Mouse (Mus musculus): ENCODE results near the gene Tenm4. TPM values are rescaled to one million over a fixed set of nuclear protein-coding genes. Genes with fewer than 3 reads are reported as not detected.

Gene Tenm4
- polyA plus RNA-seq, 1 experiment from 2014 or later, result 36.3 TPM

DNA sequence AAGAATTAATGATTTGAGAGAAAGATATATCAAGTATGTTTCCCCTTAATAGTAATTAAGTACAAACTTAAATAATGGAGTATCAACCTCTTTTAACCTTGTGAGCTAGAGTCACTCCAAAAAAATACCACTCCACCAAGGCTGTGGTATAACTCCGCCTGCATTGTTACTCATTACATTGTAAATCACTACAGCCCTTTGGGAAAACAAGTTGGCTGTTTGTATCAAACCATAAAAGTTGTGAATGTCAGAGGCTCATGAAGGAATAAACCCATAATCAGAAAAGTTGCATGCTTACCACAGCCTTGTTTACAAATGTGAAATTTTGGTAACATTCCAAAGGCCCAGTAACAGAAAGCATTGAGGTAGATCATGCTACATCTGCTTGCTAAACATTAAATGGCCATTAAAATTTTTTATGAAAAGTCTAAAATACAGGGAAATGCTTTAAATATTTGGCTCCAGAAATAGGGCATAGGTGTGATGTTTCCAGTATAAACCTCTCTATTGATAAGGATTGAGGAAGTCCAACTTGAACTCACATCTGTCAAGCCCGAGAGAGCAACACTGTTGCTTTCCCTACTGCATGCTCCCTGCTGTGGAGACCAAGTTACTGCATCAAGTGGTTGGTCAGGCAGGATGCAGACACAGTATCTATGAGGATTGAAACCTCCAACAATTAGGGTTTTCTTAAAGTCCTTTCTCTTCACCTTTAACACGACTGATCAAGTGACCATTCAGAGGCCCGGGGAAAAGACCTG is 582.5 kb downstream of the Tenm4 start:
- Histone ChIP-seq H3K27me3 (no peaks in the 10 kb centered on the region), H3K9me3 (no peaks in the 10 kb centered on the region), H3K36me3 (no peaks in the 10 kb centered on the region), H3K27ac (no peak overlapping the region), H3K9ac (no peak overlapping the region), H3K4me2 (no peak overlapping the region), H3K4me1 (peaks cover 45% of the 10 kb centered on the region), H3K4me3 (no peak overlapping the region)
- WGBS, result 47% methylated on average over 4 of the region's 4 CpGs
- no peak for ATAC-seq (ENCODE audit: insufficient number of reproducible peaks, low FRiP score, low TSS enrichment, low read depth)

- Histone ChIP-seq H3K27ac (no peak overlapping the region), H3K4me2 (no peak overlapping the region), H3K9ac (no peak overlapping the region), H3K4me3 (no peak overlapping the region), H3K9me3 (no peaks in the 10 kb centered on the region), H3K36me3 (no peaks in the 10 kb centered on the region), H3K4me1 (peaks cover 39% of the 10 kb centered on the region), H3K27me3 (no peaks in the 10 kb centered on the region)
- no peak for ATAC-seq (ENCODE audit: insufficient number of reproducible peaks, low FRiP score, low TSS enrichment, low read depth)
- 40% methylated on average over 12 of the region's 12 CpGs for WGBS
Measured at GRCm38 (mm10) chr7:96754175-96754574, 583.1 kb downstream of the Tenm4 start.

DNA sequence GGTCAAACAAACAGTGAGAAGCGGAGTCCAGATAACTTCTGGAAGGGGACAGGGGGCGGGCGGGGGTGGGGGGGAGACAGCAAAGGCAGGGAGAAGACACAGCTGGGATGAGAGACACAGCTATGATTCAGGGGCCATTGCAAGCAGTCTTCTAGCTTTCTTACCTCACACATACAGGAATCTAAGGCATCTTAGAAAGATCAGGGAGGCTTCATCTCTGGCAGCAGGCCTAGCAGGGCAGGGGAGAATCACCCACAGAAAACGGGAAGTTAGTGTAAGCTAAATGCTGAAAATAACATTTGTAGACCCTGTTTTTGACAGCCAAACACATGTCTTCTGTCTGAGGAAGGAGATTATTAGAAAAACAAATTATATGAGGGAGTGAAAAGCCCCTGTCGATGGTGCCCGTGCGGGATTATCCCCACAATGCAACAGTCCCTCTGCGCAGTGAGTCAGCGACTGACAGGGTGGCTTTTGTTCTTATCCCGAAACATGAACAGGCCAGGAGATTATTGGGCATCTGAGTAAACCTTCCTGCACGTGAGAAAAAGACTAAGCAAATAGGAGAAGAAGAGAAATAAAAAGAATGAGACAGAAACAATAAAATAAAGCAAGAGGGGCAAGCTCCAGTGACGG is 584.5 kb downstream of the Tenm4 start:
- Histone ChIP-seq H3K4me1 (peaks cover 35% of the 10 kb centered on the region), H3K27ac (no peak overlapping the region), H3K4me2 (no peak overlapping the region), H3K9me3 (no peaks in the 10 kb centered on the region), H3K27me3 (no peaks in the 10 kb centered on the region), H3K4me3 (no peak overlapping the region), H3K9ac (no peak overlapping the region), H3K36me3 (no peaks in the 10 kb centered on the region)
- WGBS, result 63% methylated on average over 12 of the region's 12 CpGs
- ATAC-seq (ENCODE audit: insufficient number of reproducible peaks, low FRiP score, low TSS enrichment, low read depth), result no peak

DNA sequence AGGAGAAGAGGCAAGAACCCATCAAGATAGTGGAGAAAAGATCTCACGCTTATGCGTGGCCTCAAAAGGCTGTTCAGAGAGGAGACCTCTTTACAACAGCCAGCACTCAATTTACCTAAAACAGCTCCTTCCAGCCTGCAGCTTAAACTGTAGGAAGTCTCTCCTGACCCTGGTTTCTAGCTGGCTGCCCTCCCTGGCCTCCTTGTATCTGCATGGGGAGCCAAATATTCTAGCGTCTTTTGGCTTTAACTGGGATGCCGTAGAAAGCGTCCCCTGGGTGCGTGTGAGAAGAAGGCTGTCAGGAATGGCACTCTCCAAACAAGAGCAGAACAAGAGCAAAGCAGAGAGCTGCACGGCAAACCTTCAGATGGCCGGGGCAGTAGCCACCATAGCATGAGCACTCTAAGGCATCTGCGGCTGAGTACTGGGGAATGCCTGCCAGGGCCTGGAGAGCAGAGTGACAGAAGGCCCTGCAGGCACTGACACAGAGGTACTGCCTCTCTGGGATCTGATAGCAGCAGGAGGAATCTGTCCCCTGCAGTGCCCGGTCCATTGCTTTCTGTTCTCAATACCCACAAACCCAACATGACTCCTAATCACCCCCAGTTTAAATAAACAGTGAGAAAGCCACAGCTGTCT is 585.2 kb downstream of the Tenm4 start:
- Histone ChIP-seq H3K27me3 (no peaks in the 10 kb centered on the region), H3K4me2 (no peak overlapping the region), H3K36me3 (no peaks in the 10 kb centered on the region), H3K27ac (no peak overlapping the region), H3K9me3 (no peaks in the 10 kb centered on the region), H3K9ac (no peak overlapping the region), H3K4me1 (peaks cover 36% of the 10 kb centered on the region), H3K4me3 (no peak overlapping the region)
- no peak for ATAC-seq (ENCODE audit: insufficient number of reproducible peaks, low FRiP score, low TSS enrichment, low read depth)
- 56% methylated on average over 10 of the region's 10 CpGs for WGBS

DNA sequence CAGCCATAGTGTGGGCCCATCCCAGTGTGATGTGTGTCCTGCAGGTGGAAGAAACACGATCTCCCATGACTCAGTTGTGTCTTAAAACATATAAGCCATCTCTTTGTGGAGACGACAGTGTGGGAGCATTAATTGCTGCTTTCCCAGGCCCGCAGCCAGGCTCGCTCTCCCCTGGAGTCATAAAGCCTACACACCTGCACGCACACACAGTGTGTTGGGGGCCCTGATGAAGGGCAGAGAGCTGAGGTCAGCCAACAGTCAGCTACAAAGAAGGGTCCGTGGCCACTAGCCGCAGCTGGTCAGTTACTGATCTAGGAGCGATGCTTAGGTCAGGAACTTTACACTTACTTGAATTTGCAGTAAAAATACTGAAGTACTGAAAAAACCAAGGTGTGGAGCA is 586.0 kb downstream of the Tenm4 start:
- no peaks in the 10 kb centered on the region for H3K9me3 ChIP-seq
- WGBS, result 34% methylated on average over 8 of the region's 8 CpGs
- H3K27ac ChIP-seq, result no peak overlapping the region
- no peak; the same call in 1 of the 2 replicates for ATAC-seq (ENCODE audit: insufficient number of reproducible peaks, low FRiP score, low TSS enrichment, low read depth)
- H3K4me2 ChIP-seq, result no peak overlapping the region
- H3K36me3 ChIP-seq, result no peaks in the 10 kb centered on the region
- H3K4me1 ChIP-seq, result peaks cover 36% of the 10 kb centered on the region
- H3K27me3 ChIP-seq, result no peaks in the 10 kb centered on the region
- H3K4me3 ChIP-seq, result no peak overlapping the region
- H3K9ac ChIP-seq, result no peak overlapping the region

DNA sequence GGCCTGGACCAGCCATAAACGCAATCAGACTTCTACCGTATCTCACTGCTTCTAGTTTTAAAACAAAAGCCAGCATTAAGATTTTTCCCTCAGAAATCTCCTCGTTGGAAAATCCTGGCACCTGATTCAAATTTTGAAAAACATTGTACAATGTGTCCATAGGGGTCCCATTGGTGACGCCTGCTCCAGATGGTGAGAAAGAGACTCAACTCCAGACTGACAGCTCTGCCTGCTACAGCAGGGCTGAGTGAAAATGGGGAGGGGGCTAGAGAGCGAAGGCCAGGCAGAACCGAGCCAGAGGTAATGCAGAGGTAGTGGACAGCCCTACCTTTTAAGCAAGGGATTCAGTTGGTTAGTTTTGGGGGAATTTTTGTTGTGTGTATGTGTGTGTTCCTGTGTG is 589.2 kb downstream of the Tenm4 start:
- H3K9me3 ChIP-seq, result no peaks in the 10 kb centered on the region
- no peaks in the 10 kb centered on the region for H3K27me3 ChIP-seq
- H3K4me2 ChIP-seq, result no peak overlapping the region
- 68% methylated on average over 6 of the region's 6 CpGs for WGBS
- peaks cover 36% of the 10 kb centered on the region for H3K4me1 ChIP-seq
- ATAC-seq (ENCODE audit: insufficient number of reproducible peaks, low FRiP score, low TSS enrichment, low read depth), result no peak
- H3K4me3 ChIP-seq, result no peak overlapping the region
- H3K36me3 ChIP-seq, result no peaks in the 10 kb centered on the region
- no peak overlapping the region for H3K27ac ChIP-seq
- H3K9ac ChIP-seq, result no peak overlapping the region

- Histone ChIP-seq H3K4me3 (no peak overlapping the region), H3K4me1 (peaks cover 34% of the 10 kb centered on the region), H3K27ac (no peak overlapping the region), H3K27me3 (no peaks in the 10 kb centered on the region), H3K4me2 (no peak overlapping the region), H3K9ac (no peak overlapping the region), H3K36me3 (no peaks in the 10 kb centered on the region), H3K9me3 (no peaks in the 10 kb centered on the region)
- ATAC-seq (ENCODE audit: insufficient number of reproducible peaks, low FRiP score, low TSS enrichment, low read depth), result no peak
- 78% methylated on average over 5 of the region's 5 CpGs for WGBS
Measured at GRCm38 (mm10) chr7:96761151-96761550, 590.1 kb downstream of the Tenm4 start.

DNA sequence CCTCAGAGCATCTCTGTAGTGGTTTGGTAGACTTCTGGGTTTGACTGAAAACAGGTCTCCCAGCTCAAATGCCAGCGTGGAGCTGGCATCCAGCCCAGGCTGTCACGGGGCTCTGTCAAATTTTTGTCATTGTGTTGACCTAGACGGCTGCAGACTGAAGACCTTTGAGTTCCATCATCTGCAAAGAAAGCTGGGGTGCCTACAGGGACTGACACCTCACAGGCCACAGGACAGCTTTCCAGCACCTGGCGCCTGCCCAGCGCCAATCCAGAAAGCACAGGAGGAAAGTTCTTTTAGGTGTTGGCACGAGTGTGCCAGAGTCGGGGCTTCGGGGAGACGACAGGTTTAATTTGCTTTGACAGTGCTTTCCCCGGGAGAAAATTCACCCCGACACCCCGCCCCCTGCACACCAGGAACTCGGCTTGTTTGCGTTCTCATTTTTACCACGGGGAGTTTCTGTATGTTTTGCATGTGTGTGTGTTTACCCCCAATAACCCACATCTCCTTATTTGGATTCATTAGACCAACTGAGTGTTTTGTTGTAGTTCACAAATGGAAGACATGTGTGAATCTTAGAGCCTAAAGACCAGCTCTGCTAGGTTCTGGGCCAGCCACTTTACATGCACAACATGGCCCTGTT is 594.4 kb downstream of the Tenm4 start:
- WGBS, result 31% methylated on average over 15 of the region's 15 CpGs
- Histone ChIP-seq H3K27ac (no peak overlapping the region), H3K4me1 (peaks cover 17% of the 10 kb centered on the region), H3K4me3 (no peak overlapping the region), H3K36me3 (0 out of 2 replicates have a peak, but pooled peaks cover 3% of the 10 kb centered on the region), H3K27me3 (no peaks in the 10 kb centered on the region), H3K9ac (no peak overlapping the region), H3K9me3 (no peaks in the 10 kb centered on the region), H3K4me2 (0 out of 2 replicates have a peak overlapping the region, but pooled peaks have one; percentile 7)
- ATAC-seq (ENCODE audit: insufficient number of reproducible peaks, low FRiP score, low TSS enrichment, low read depth), result 0 out of 2 replicates have a peak, but pooled peaks have one; percentile 46

DNA sequence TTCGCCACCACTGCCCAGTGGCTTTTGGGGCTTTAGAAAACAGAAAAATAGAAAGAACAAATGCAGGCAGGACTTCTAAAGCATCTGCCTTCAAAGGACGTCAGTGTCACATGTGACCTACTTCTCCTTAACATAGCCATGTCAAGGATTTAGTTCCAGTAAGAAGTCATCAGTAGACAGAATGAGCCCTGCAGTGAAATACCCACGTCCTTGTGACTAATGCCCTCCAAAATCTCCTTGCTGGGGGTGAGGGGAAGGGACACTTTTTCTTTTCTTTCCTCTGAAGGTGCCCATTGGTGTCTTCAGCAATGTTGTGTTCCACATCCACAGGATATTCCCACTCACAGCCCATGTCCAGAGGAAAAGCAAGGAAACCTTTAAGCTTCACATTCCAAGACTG is 596.0 kb downstream of the Tenm4 start:
- no peak for ATAC-seq (ENCODE audit: insufficient number of reproducible peaks, low FRiP score, low TSS enrichment, low read depth)
- H3K36me3 ChIP-seq, result peaks cover 5% of the 10 kb centered on the region; the same call in 1 of the 2 replicates
- H3K4me2 ChIP-seq, result no peak overlapping the region
- 87% methylated on average over 3 of the region's 3 CpGs for WGBS
- H3K4me3 ChIP-seq, result no peak overlapping the region
- H3K9me3 ChIP-seq, result no peaks in the 10 kb centered on the region
- no peak overlapping the region for H3K27ac ChIP-seq
- no peaks in the 10 kb centered on the region for H3K27me3 ChIP-seq
- H3K4me1 ChIP-seq, result peaks cover 15% of the 10 kb centered on the region
- H3K9ac ChIP-seq, result no peak overlapping the region

GRCm38 (mm10) chr7:96768718-96769117 is 597.7 kb downstream of the Tenm4 start:
- H3K4me3 ChIP-seq, result no peak overlapping the region
- no peak overlapping the region for H3K4me2 ChIP-seq
- peaks cover 13% of the 10 kb centered on the region; the same call in 1 of the 2 replicates for H3K36me3 ChIP-seq
- H3K4me1 ChIP-seq, result peaks cover 21% of the 10 kb centered on the region
- no peak overlapping the region for H3K27ac ChIP-seq
- ATAC-seq (ENCODE audit: insufficient number of reproducible peaks, low FRiP score, low TSS enrichment, low read depth), result no peak
- H3K9me3 ChIP-seq, result no peaks in the 10 kb centered on the region
- WGBS, result 86% methylated on average over 6 of the region's 6 CpGs
- H3K9ac ChIP-seq, result no peak overlapping the region
- no peaks in the 10 kb centered on the region for H3K27me3 ChIP-seq

- no peak overlapping the region for H3K4me3 ChIP-seq
- H3K9me3 ChIP-seq, result no peaks in the 10 kb centered on the region
- no peaks in the 10 kb centered on the region for H3K27me3 ChIP-seq
- H3K9ac ChIP-seq, result no peak overlapping the region
- no peak for ATAC-seq (ENCODE audit: insufficient number of reproducible peaks, low FRiP score, low TSS enrichment, low read depth)
- H3K27ac ChIP-seq, result no peak overlapping the region
- H3K4me1 ChIP-seq, result peaks cover 28% of the 10 kb centered on the region
- 65% methylated on average over 4 of the region's 4 CpGs for WGBS
- no peak overlapping the region for H3K4me2 ChIP-seq
- peaks cover 13% of the 10 kb centered on the region; the same call in 1 of the 2 replicates for H3K36me3 ChIP-seq
Measured at GRCm38 (mm10) chr7:96769784-96770183, 598.7 kb downstream of the Tenm4 start.
